Mouse (Mus musculus): ENCODE results near the gene Pelo.

GRCm38 (mm10) chr13:115079996-115080585 is 9.9 kb downstream of the Pelo start:
- TF ChIP-seq CTCF (IDR thresholded peaks at IDR 0.05; ENCODE audit: low read depth, low read length) (no peak), POLR2A (IDR thresholded peaks at IDR 0.05; ENCODE audit: insufficient read depth, low read length) (no peak), EP300 (IDR thresholded peaks at IDR 0.05; ENCODE audit: insufficient read depth, low read depth, low read length) (no peak)
